Mouse (Mus musculus) ES-Bruce4 (cell line): ENCODE measurements at regions not wholly inside any gene's neighbourhood (a gene's known extent, or its start where the extent isn't known, plus 50 kb on each side); places are given as distances from the start of the nearest gene placed in this dataset.

Source experiments
- CTCF ChIP-seq: IDR thresholded peaks from one replicate; pipeline ENCODE4 v1.8.1; 2011; ENCODE audit warnings: low read depth, low read length
- EP300 ChIP-seq: IDR thresholded peaks from 2 replicates; pipeline ENCODE4 v1.6.1; 2011; ENCODE audit warnings: low read depth, low read length; ENCODE audit not compliant: insufficient read depth
- POLR2A ChIP-seq: IDR thresholded peaks from one replicate; pipeline ENCODE4 v1.8.1; 2011; ENCODE audit warnings: low read length; ENCODE audit not compliant: insufficient read depth

GRCm38 (mm10) chr14:76188105-76188645 is 77.5 kb downstream of the Nufip1 start:
- no peak for TF ChIP-seq POLR2A
- no peak for TF ChIP-seq CTCF
- no peak for TF ChIP-seq EP300
